Mouse (Mus musculus) liver, embryonic 14.5 days (tissue): ENCODE data around the gene Gm45208. TPM values are rescaled to one million over a fixed set of nuclear protein-coding genes. Genes with fewer than 3 reads are reported as not detected.
A peak's percentile ranks its signal among the peaks of the same experiment; 100 is the strongest.

ENCODE experiments used
- ATAC-seq: fragments of 200-750 bp; cut with Nextera tagmentation; 2 replicates; pipeline ENCODE4 v1.8.0; 2017; ENCODE audit warnings: moderate number of reproducible peaks, mild to moderate bottlenecking, moderate library complexity; ENCODE audit not compliant: insufficient read depth
- DNase-seq, 3 experiments: peaks; one replicate each; pipeline ENCODE4 v3.0.0-alpha.2; 2012 to 2013; ENCODE audit warnings: low read depth in 3 of 3, low spot score in 3 of 3
- H3K27ac ChIP-seq: fragments of 300-500 bp; sonication (generic); 2 replicates; pipeline ENCODE4 v1.5.1; 2014; ENCODE audit warnings: moderate library complexity, mild to moderate bottlenecking, control low read depth, inconsistent platforms
- H3K27me3 ChIP-seq: fragments of 300-500 bp; sonication (generic); 2 replicates; pipeline ENCODE4 v1.6.1; 2014; ENCODE audit warnings: mild to moderate bottlenecking, low read length, moderate library complexity; ENCODE audit not compliant: control insufficient read depth, insufficient read depth
- H3K36me3 ChIP-seq: fragments of 300-500 bp; sonication (generic); replicated peaks from 2 replicates; pipeline ENCODE4 v1.6.1; 2014; ENCODE audit warnings: low read depth; ENCODE audit not compliant: control insufficient read depth, insufficient read depth
- H3K4me1 ChIP-seq, 2 experiments: fragments of 200-500 bp in 1 of 2; fragments of 300-500 bp in 1 of 2; sonication (generic) in 1 of 2; replicated peaks; 2 replicates each; pipeline ENCODE4 v1.6.1; 2012 to 2014; ENCODE audit warnings: antibody characterized with exemption in 1 of 2, inconsistent platforms in 1 of 2, low read length in 1 of 2; ENCODE audit not compliant: control insufficient read depth in 2 of 2, insufficient read depth in 2 of 2
- H3K4me2 ChIP-seq: fragments of 300-500 bp; sonication (generic); 2 replicates; pipeline ENCODE4 v1.6.1; 2014; ENCODE audit warnings: low read depth, mild to moderate bottlenecking, control low read depth, moderate library complexity
- H3K4me3 ChIP-seq, 2 experiments: fragments of 200-500 bp in 1 of 2; fragments of 300-500 bp in 1 of 2; sonication (generic) in 1 of 2; 2 replicates each; pipeline ENCODE4 v1.5.1; 2012 to 2014; ENCODE audit warnings: low read depth in 2 of 2, low read length in 2 of 2, mild to moderate bottlenecking in 2 of 2, control low read depth in 1 of 2, inconsistent platforms in 1 of 2, moderate library complexity in 1 of 2; ENCODE audit not compliant: insufficient read depth in 1 of 2
- H3K9ac ChIP-seq: fragments of 300-500 bp; sonication (generic); replicated peaks from 2 replicates; pipeline ENCODE4 v1.6.1; 2014; ENCODE audit warnings: mild to moderate bottlenecking, control low read depth, moderate library complexity
- H3K9me3 ChIP-seq: fragments of 300-500 bp; sonication (generic); 2 replicates; pipeline ENCODE4 v1.6.1; 2016; ENCODE audit warnings: low read length, mixed read lengths; ENCODE audit not compliant: control insufficient read depth
- CTCF ChIP-seq: IDR thresholded peaks from 2 replicates; pipeline ENCODE4 v1.5.1; 2016; ENCODE audit warnings: antibody characterized with exemption, low read depth, control low read depth
- EP300 ChIP-seq: IDR thresholded peaks from 2 replicates; pipeline ENCODE4 v1.6.1; 2016; ENCODE audit warnings: antibody characterized with exemption, low read depth
- WGBS: fragments of 180-500 bp; shearing (Covaris S2); extraction: QIAGEN DNeasy Blood & Tissue Kit; methylation state at CpG from one replicate; pipeline ENCODE4 v1.1.7; 2014; ENCODE audit not compliant: insufficient replicate concordance; 5-methylcytosine and 5-hydroxymethylcytosine counted together
- polyA plus RNA-seq, 2 experiments: library from polyadenylated mRNA; depleted of rRNA in 1 of 2; stranded (reverse) in 1 of 2; unstranded in 1 of 2; fragments of >200 nt; fragmentation: Nextera tagmentation in 1 of 2; extraction: Ambion mirVana in 1 of 2; gene quantifications; 2 replicates each; pipeline versions ENCODE4 v1.2.1 to v1.2.3; 2012 to 2014

Gene Gm45208
- polyA plus RNA-seq, 2 experiments = 0.18 TPM; not detected in 1

- TF ChIP-seq CTCF = no peak
- TF ChIP-seq EP300 = peak; percentile 83
- Histone ChIP-seq H3K4me2 (peak overlapping the region; percentile 57), H3K4me3 (no peak overlapping the region), H3K36me3 (no peaks in the 10 kb centered on the region; the same call in 1 of the 2 replicates), H3K27me3 (no peaks in the 10 kb centered on the region), H3K9me3 (no peaks in the 10 kb centered on the region), H3K4me1 (peaks cover 16 to 35% of the 10 kb centered on the region in 2 experiments), H3K9ac (peak overlapping the region; percentile 57), H3K27ac (peak overlapping the region; percentile 96)
- 19% methylated on average over 7 of the region's 7 CpGs for WGBS
- DNase-seq = peak; percentile 62 to 68 (median 64)
- ATAC-seq = peak; percentile 88
Observed at GRCm38 (mm10) chrX:7778450-7779244, 56.6 kb downstream of the Gm45208 start.

DNA sequence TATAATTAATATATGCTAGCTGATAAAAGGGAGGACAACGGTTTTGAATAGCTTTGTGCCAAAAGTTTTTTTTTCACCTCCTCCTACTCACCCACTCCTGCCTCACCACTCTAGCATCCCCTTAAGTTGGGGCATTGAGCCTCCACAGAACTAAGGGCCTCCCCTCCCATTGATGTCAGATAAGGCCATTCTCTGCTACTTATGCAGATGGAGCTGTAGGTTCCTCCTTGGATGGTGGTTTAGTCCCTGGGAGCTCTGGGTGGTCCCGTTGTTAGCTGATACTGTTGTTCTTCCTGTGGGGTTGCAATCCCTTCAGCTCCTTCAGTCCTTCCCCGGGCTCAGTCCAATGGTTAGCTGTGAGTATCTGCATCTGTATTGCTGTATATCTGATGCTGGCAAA, 57.2 kb downstream of the Gm45208 start:
- H3K4me2 ChIP-seq = peak overlapping the region; percentile 57
- peak overlapping the region; percentile 12 to 26; a peak in 2 of 4 replicates for H3K4me3 ChIP-seq
- peak overlapping the region; percentile 96 for H3K27ac ChIP-seq
- H3K9me3 ChIP-seq = no peaks in the 10 kb centered on the region
- H3K36me3 ChIP-seq = no peaks in the 10 kb centered on the region; the same call in 1 of the 2 replicates
- peaks cover 16 to 35% of the 10 kb centered on the region in 2 experiments for H3K4me1 ChIP-seq
- no peaks in the 10 kb centered on the region for H3K27me3 ChIP-seq
- no peak for TF ChIP-seq CTCF
- TF ChIP-seq EP300 = no peak
- H3K9ac ChIP-seq = peak overlapping the region; percentile 57
- 13% methylated on average over 3 of the region's 3 CpGs for WGBS
- DNase-seq (no peak), ATAC-seq (peak; percentile 66)

Other genes starting within 250 kb of the Gm45208 start
- gene Foxp3, start 148.6 kb upstream of the Gm45208 start, polyA plus RNA-seq (2012; rRNA removed) = not detected in 2 replicates
- gene Foxp3, start 148.6 kb upstream of the Gm45208 start, polyA plus RNA-seq (2014; fragmentation: Nextera tagmentation; extraction: Ambion mirVana) = not detected in 2 replicates
- gene Ppp1r3f, start 148.0 kb upstream of the Gm45208 start, polyA plus RNA-seq (2012; rRNA removed) = 0.42 and 0.56 TPM in 2 replicates
- gene Ppp1r3f, start 148.0 kb upstream of the Gm45208 start, polyA plus RNA-seq (2014; fragmentation: Nextera tagmentation; extraction: Ambion mirVana) = 0.06 TPM in 2 replicates
- gene Ccdc22, start 116.7 kb upstream of the Gm45208 start, polyA plus RNA-seq (2012; rRNA removed) = 9.0 TPM in 2 replicates
- 16.7 and 19.0 TPM in 2 replicates for gene Ccdc22, start 116.7 kb upstream of the Gm45208 start, polyA plus RNA-seq (2014; fragmentation: Nextera tagmentation; extraction: Ambion mirVana)
- 0.04 and 0.06 TPM in 2 replicates for gene Cacna1f, start 115.2 kb upstream of the Gm45208 start, polyA plus RNA-seq (2012; rRNA removed)
- 0.03 and 0.11 TPM in 2 replicates for gene Cacna1f, start 115.2 kb upstream of the Gm45208 start, polyA plus RNA-seq (2014; fragmentation: Nextera tagmentation; extraction: Ambion mirVana)
- 0.34 and 0.39 TPM in 2 replicates for gene Syp, start 83.8 kb upstream of the Gm45208 start, polyA plus RNA-seq (2012; rRNA removed)
- 0.05 and 0.25 TPM in 2 replicates for gene Syp, start 83.8 kb upstream of the Gm45208 start, polyA plus RNA-seq (2014; fragmentation: Nextera tagmentation; extraction: Ambion mirVana)
- 1.2 and 1.3 TPM in 2 replicates for gene Prickle3, start 65.0 kb upstream of the Gm45208 start, polyA plus RNA-seq (2012; rRNA removed)
- 0.34 and 1.0 TPM in 2 replicates for gene Prickle3, start 65.0 kb upstream of the Gm45208 start, polyA plus RNA-seq (2014; fragmentation: Nextera tagmentation; extraction: Ambion mirVana)
- 27.3 and 43.1 TPM in 2 replicates for gene Plp2, start 50.9 kb upstream of the Gm45208 start, polyA plus RNA-seq (2012; rRNA removed)
- 29.0 and 31.0 TPM in 2 replicates for gene Plp2, start 50.9 kb upstream of the Gm45208 start, polyA plus RNA-seq (2014; fragmentation: Nextera tagmentation; extraction: Ambion mirVana)
- 0.02 and 0.04 TPM in 2 replicates for gene Magix, start 41.0 kb upstream of the Gm45208 start, polyA plus RNA-seq (2012; rRNA removed)
- 0.20 TPM in 1 of 2 replicates, not detected in the other for gene Magix, start 41.0 kb upstream of the Gm45208 start, polyA plus RNA-seq (2014; fragmentation: Nextera tagmentation; extraction: Ambion mirVana)
- gene Gpkow, start 25.1 kb upstream of the Gm45208 start, polyA plus RNA-seq (2012; rRNA removed) = 4.4 and 7.0 TPM in 2 replicates
- gene Gpkow, start 25.1 kb upstream of the Gm45208 start, polyA plus RNA-seq (2014; fragmentation: Nextera tagmentation; extraction: Ambion mirVana) = 12.6 and 14.6 TPM in 2 replicates
- gene Wdr45, start 7.9 kb upstream of the Gm45208 start, polyA plus RNA-seq (2012; rRNA removed) = 11.8 and 12.1 TPM in 2 replicates
- gene Wdr45, start 7.9 kb upstream of the Gm45208 start, polyA plus RNA-seq (2014; fragmentation: Nextera tagmentation; extraction: Ambion mirVana) = 7.5 and 10.0 TPM in 2 replicates
- gene Praf2, start 6.2 kb downstream of the Gm45208 start, polyA plus RNA-seq (2012; rRNA removed) = 4.3 and 5.7 TPM in 2 replicates
- gene Praf2, start 6.2 kb downstream of the Gm45208 start, polyA plus RNA-seq (2014; fragmentation: Nextera tagmentation; extraction: Ambion mirVana) = 4.0 and 6.6 TPM in 2 replicates
- gene Ccdc120, start 28.7 kb downstream of the Gm45208 start, polyA plus RNA-seq (2012; rRNA removed) = 1.4 and 2.0 TPM in 2 replicates
- gene Ccdc120, start 28.7 kb downstream of the Gm45208 start, polyA plus RNA-seq (2014; fragmentation: Nextera tagmentation; extraction: Ambion mirVana) = 1.5 and 2.3 TPM in 2 replicates
- gene Tfe3, start 40.3 kb downstream of the Gm45208 start, polyA plus RNA-seq (2012; rRNA removed) = 4.6 and 4.7 TPM in 2 replicates
- gene Tfe3, start 40.3 kb downstream of the Gm45208 start, polyA plus RNA-seq (2014; fragmentation: Nextera tagmentation; extraction: Ambion mirVana) = 5.7 and 7.3 TPM in 2 replicates
- 23.3 and 31.3 TPM in 2 replicates for gene Gripap1, start 67.5 kb downstream of the Gm45208 start, polyA plus RNA-seq (2012; rRNA removed)
- gene Gripap1, start 67.5 kb downstream of the Gm45208 start, polyA plus RNA-seq (2014; fragmentation: Nextera tagmentation; extraction: Ambion mirVana) = 17.7 and 19.7 TPM in 2 replicates
- gene Kcnd1, start 100.0 kb downstream of the Gm45208 start, polyA plus RNA-seq (2012; rRNA removed) = 0.37 and 0.43 TPM in 2 replicates
- gene Kcnd1, start 100.0 kb downstream of the Gm45208 start, polyA plus RNA-seq (2014; fragmentation: Nextera tagmentation; extraction: Ambion mirVana) = 0.19 TPM in 2 replicates
- gene Otud5, start 119.1 kb downstream of the Gm45208 start, polyA plus RNA-seq (2012; rRNA removed) = 30.0 and 30.4 TPM in 2 replicates
- gene Otud5, start 119.1 kb downstream of the Gm45208 start, polyA plus RNA-seq (2014; fragmentation: Nextera tagmentation; extraction: Ambion mirVana) = 26.9 and 28.8 TPM in 2 replicates
- 2.8 and 2.9 TPM in 2 replicates for gene Pim2, start 156.0 kb downstream of the Gm45208 start, polyA plus RNA-seq (2012; rRNA removed)
- 2.3 and 2.4 TPM in 2 replicates for gene Pim2, start 156.0 kb downstream of the Gm45208 start, polyA plus RNA-seq (2014; fragmentation: Nextera tagmentation; extraction: Ambion mirVana)
- 13.1 and 13.6 TPM in 2 replicates for gene Slc35a2, start 161.8 kb downstream of the Gm45208 start, polyA plus RNA-seq (2012; rRNA removed)
- gene Slc35a2, start 161.8 kb downstream of the Gm45208 start, polyA plus RNA-seq (2014; fragmentation: Nextera tagmentation; extraction: Ambion mirVana) = 6.6 and 6.7 TPM in 2 replicates
- gene Pqbp1, start 177.0 kb downstream of the Gm45208 start, polyA plus RNA-seq (2012; rRNA removed) = 27.3 and 41.4 TPM in 2 replicates
- 28.4 and 28.5 TPM in 2 replicates for gene Pqbp1, start 177.0 kb downstream of the Gm45208 start, polyA plus RNA-seq (2014; fragmentation: Nextera tagmentation; extraction: Ambion mirVana)
- gene Timm17b, start 177.1 kb downstream of the Gm45208 start, polyA plus RNA-seq (2012; rRNA removed) = 18.2 and 18.6 TPM in 2 replicates
- 105 and 109 TPM in 2 replicates for gene Timm17b, start 177.1 kb downstream of the Gm45208 start, polyA plus RNA-seq (2014; fragmentation: Nextera tagmentation; extraction: Ambion mirVana)
- not detected in 2 replicates for gene Gm10491, start 185.6 kb downstream of the Gm45208 start, polyA plus RNA-seq (2012; rRNA removed)
- gene Gm10491, start 185.6 kb downstream of the Gm45208 start, polyA plus RNA-seq (2014; fragmentation: Nextera tagmentation; extraction: Ambion mirVana) = not detected in 2 replicates
- not detected in 2 replicates for gene Gm10490, start 187.3 kb downstream of the Gm45208 start, polyA plus RNA-seq (2012; rRNA removed)
- gene Gm10490, start 187.3 kb downstream of the Gm45208 start, polyA plus RNA-seq (2014; fragmentation: Nextera tagmentation; extraction: Ambion mirVana) = not detected in 2 replicates
- gene Pcsk1n, start 197.6 kb downstream of the Gm45208 start, polyA plus RNA-seq (2012; rRNA removed) = 0.19 TPM in 1 of 2 replicates, not detected in the other
- gene Pcsk1n, start 197.6 kb downstream of the Gm45208 start, polyA plus RNA-seq (2014; fragmentation: Nextera tagmentation; extraction: Ambion mirVana) = 0.08 TPM in 1 of 2 replicates, not detected in the other
- gene Eras, start 206.4 kb downstream of the Gm45208 start, polyA plus RNA-seq (2012; rRNA removed) = 0.05 TPM in 1 of 2 replicates, not detected in the other
- gene Eras, start 206.4 kb downstream of the Gm45208 start, polyA plus RNA-seq (2014; fragmentation: Nextera tagmentation; extraction: Ambion mirVana) = not detected in 2 replicates
- gene Hdac6, start 225.6 kb downstream of the Gm45208 start, polyA plus RNA-seq (2012; rRNA removed) = 10.8 and 11.9 TPM in 2 replicates
- gene Hdac6, start 225.6 kb downstream of the Gm45208 start, polyA plus RNA-seq (2014; fragmentation: Nextera tagmentation; extraction: Ambion mirVana) = 7.9 and 8.8 TPM in 2 replicates